9 mouse cellular contexts compared by ENCODE assay signal in genomic region chr1:140531285-140531908, GRCm38 (mm10).
DNase-seq lines count a peak whose midpoint lies in the region; ATAC-seq lines count a peak whose summit lies in the region.
"Had no signal": no experiment of that assay in that cellular context is flagged by ENCODE, and none has a peak within 500 bp of the region (broad histone marks: within the 10 kb centered on the region; RNA-seq: fewer than 3 reads in every experiment).

No protein-coding gene starts in this region.

- no peak overlapping the region for H3K9ac ChIP-seq in midbrain, embryonic 15.5 days

- no peaks in the 10 kb centered on the region for H3K9me3 ChIP-seq in midbrain, embryonic 15.5 days
- H3K9me3 ChIP-seq: megakaryocyte, embryonic 14.5 days had no signal

- H3K36me3 ChIP-seq in midbrain, embryonic 15.5 days (replicated peaks) = no peaks in the 10 kb centered on the region

- H3K27ac ChIP-seq in midbrain, embryonic 15.5 days = no peak overlapping the region

- ATAC-seq in midbrain, embryonic 15.5 days (replicated peaks) = peak; percentile 56; the same call in 1 of the 2 replicates

- 40% methylated on average over 4 of the region's 4 CpGs for WGBS in midbrain, embryonic 15.5 days

- no peaks in the 10 kb centered on the region for H3K27me3 ChIP-seq in midbrain, embryonic 15.5 days (replicated peaks)
- H3K27me3 ChIP-seq: megakaryocyte, embryonic 14.5 days had no signal

- H3K4me2 ChIP-seq in midbrain, embryonic 15.5 days = no peak overlapping the region

- no peak overlapping the region for H3K4me3 ChIP-seq in midbrain, embryonic 15.5 days
- H3K4me3 ChIP-seq: megakaryocyte, embryonic 14.5 days had no signal

- peak; percentile 32 for DNase-seq in ovary, postnatal 14 days (ENCODE audit: low spot score)
- DNase-seq in ovary, postnatal 36 days (ENCODE audit: low spot score) = no peak
- DNase-seq in adrenal gland, postnatal 14 days = peak; percentile 41
- DNase-seq in frontal cortex, postnatal 36 days (ENCODE audit: low spot score in 2 of 2) = peak; percentile 25 to 63
- peak; percentile 6 to 32 for DNase-seq in layer of hippocampus, postnatal 36 days
- no peak for DNase-seq in cerebellum, postnatal 36 days
- DNase-seq in ovary, postnatal 10 days (ENCODE audit: low spot score) = no peak

- no peaks in the 10 kb centered on the region for H3K4me1 ChIP-seq in midbrain, embryonic 15.5 days
- H3K4me1 ChIP-seq: megakaryocyte, embryonic 14.5 days had no signal

Comparison
In these comparisons a context has a peak if more than half of its experiments do, and no peak if none do; other contexts are left out.
1. DNase-seq: peak in ovary, postnatal 14 days (single experiment), adrenal gland, postnatal 14 days (single experiment), frontal cortex, postnatal 36 days (2 of 2) and layer of hippocampus, postnatal 36 days (2 of 2); none in ovary, postnatal 36 days (single experiment), cerebellum, postnatal 36 days (0 of 2) and ovary, postnatal 10 days (single experiment).